Mouse (Mus musculus): ENCODE results near the gene Csgalnact2.

Csgalnact2 gene

DNA sequence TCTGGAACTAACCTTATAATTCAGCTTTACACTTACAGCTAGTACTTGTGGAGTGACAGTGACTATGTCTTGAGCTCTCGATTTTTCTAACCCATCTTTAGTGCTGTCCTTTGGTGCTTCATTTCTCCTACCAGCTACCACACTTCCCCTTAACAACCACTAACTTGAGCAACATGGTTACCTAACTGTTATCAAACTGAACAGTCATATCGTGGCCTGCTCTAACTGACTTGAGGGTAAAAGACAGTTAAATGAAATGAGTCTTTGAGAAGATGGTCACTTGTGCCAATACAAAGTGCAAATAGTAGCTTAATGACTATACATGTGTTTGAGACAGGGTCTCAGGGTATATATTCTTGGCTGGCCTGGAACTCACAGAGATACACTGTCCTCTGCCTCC, 1.8 kb downstream of the Csgalnact2 start:
- DNase-seq (ENCODE audit: low spot score) = no peak

DNA sequence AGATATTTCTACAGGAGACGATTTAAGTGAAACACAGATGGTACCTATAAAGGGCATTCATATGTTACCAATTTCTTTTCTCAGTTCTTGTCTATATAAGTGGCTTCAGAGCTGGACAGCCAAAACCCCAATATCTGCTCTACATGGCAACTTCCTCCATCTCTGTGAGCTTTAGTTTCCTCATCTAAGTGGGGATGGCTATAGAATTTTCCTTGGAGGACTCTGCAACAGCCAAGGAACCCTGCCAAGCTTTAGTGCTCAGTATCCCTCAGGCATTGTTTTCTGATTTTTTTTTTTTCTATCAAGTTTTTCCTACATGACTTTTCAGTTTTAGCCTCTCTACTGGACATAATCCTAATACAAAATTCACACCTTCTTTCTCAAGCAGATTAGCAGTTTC, 4.5 kb downstream of the Csgalnact2 start:
- no peak for DNase-seq (ENCODE audit: low spot score)

DNA sequence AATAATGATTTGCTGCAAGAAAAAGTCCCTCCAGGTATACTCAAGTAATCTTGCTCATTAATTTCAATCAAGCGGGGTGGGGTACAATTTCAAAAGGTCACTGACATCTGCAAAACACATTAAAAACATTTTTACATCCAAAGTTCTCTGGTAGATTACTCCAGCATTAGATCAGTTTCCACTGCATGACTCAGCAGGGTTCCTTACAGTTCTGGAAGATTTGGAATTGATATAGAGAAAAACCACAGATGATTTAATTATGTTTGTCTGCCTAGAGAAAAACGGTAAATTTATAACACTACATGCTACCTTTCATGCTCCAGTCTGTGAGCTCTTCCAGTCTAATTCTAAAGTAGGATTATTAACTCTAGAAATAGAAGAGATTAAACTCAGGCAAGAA, 8.9 kb downstream of the Csgalnact2 start:
- DNase-seq (ENCODE audit: low spot score) = no peak

DNA sequence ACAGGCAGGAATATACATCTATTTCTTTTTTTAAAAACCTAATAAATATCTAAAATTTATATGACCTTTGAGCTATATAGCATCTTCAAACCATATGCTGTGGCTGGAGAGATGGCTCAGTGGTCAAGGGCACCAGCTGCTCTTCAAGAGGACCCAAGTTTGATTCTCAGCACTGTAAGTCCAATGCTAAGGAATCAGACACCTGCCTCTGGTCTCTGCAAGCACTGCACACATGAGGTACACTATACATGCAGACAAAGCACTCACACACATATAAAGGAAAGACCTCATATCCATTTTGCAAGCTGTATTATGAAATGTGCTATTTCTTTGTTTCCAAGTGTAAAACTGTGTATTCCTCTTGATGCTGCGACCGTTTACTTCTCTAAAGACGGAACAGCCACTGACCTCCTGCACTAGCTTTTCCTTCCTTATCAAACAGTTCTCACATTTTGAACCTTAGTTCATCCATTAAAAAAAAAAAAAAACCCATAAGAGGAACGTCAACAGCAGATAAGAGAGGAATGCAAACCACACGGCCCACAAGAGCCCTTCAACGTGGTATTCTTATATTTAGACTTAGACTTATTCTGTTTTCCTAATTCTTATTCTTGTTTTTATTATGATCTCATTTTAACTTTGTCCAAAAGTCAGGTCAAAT, 11.0 kb downstream of the Csgalnact2 start:
- no peak for DNase-seq (ENCODE audit: low spot score)

DNA sequence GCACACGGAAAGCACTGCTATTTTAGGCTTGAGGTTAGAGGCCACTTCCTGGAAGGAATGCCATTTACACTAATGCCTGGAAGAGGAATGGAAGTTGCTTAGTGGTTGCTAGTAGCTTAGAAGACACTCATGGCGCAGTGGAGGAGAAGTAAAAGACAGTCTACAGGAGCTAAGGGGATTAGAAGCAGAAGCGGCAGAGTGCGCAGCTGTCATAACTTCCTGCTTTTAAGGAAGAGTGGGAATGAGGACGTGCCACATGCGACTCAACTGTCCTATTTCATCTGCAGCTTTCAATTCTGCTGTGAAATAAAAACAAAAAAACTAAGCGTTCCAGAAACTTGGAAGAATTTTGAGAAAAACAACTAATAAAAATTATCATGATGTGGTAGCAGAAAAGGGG, 11.7 kb downstream of the Csgalnact2 start:
- DNase-seq (ENCODE audit: low spot score) = no peak

DNA sequence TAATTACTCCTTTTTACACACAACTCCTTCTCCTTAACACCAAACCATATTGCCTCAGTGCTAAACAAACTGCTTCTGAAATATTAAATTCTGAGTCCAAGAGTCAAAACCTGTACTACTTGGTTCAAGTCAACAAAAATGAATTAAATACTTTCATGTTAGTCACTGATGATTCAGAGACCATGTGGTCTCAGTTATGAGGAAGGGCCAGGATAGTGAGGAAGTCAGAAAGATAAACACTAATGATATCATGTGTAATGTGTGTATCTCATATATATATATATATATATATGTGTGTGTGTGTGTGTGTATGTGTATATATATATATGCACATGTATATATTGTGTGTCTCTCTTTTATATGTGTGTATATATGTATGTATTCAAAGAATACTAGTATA, 12.4 kb downstream of the Csgalnact2 start:
- no peak for DNase-seq (ENCODE audit: low spot score)

DNA sequence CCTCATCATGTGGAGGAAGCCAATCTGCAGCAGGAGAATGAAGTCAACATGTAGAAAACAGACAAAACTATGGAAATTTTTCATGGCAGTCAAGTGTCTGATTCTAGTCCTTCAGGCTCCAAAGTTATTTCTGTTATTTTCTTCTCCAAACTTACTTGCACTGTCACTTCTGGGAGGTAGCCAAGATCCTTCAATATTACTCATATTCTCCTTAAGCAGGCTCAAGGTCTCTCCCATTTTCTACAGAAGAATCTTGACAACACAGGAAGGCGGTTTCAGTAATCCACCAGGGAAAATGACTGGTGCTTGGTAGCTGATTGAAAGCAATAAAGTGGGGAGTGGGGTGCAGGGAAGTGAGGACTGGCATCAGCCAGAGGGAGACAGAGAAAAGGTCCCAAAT, 16.2 kb downstream of the Csgalnact2 start:
- DNase-seq (ENCODE audit: low spot score) = no peak

DNA sequence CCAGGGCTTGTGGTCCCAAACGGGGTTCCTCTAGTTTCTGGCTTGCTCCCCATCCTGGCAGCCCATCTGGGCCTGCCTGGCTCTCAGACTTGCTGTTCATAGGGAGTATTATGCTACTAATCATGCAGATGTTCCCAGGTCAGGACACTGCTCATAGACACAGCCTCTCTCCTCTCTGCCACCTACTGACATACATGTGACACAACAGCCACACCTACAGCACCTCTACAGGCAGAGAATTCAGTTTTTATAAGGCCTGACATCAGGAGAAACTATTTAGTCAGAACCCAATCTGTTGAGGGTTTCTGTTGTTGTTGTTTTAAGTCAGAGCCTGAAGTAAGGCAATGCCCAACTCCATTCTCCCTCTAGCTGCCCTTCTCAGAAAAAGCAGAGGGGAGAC, 27.1 kb downstream of the Csgalnact2 start:
- no peak for DNase-seq (ENCODE audit: low spot score)

DNA sequence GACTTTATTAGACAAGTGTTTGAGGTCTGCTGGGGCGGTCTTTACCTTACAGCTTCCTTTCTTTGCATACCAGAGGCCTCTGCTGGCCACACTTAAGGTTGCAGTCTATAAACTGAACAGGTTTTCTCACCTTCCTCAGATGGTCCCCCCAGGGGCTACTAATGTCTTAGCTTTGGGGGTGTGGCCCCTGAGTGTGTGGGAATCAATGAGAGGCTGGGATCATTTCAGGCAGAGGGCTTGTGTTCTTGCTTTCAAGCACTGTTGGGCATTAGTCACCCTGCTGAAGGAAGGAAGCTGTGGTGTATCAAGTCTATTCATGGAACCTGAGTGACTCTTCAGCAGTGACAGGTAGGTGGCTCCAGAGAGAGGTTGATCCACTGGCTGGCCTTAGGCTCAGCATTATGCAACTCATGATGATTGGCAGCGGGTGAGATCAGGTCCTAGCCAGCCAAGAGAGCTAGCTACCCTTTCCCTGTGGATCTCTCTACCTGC, 39.6 kb downstream of the Csgalnact2 start:
- no peak for DNase-seq (ENCODE audit: low spot score)

DNA sequence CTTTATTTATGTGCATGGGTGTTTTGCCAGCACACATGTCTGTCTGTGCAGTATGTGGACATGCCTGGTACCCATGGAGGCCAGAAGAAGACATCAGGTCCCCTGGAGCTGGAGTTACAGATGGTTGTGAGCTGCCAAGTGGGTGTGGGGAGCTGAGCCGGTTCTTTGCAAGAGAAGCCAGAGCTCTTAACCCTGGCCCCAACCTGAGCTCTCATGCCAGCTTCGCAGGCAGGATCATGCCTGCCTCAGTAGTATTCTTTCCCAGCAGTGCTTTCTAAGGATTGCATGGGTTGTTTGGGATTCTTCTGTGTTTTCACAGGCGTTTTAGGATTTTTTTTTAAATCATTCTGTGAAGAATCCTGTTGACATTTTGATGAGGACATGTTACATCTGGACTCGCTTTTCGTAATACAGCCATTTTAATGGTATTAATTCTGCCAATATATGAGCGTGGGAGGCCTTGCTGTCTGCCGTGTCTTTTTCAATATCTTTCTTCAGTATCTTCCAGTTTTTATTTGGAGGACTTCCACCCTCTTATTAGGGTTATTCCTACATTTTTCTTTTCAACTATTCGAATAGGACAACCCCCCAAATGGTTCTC, 41.1 kb downstream of the Csgalnact2 start:
- no peak for DNase-seq (ENCODE audit: low spot score)

DNA sequence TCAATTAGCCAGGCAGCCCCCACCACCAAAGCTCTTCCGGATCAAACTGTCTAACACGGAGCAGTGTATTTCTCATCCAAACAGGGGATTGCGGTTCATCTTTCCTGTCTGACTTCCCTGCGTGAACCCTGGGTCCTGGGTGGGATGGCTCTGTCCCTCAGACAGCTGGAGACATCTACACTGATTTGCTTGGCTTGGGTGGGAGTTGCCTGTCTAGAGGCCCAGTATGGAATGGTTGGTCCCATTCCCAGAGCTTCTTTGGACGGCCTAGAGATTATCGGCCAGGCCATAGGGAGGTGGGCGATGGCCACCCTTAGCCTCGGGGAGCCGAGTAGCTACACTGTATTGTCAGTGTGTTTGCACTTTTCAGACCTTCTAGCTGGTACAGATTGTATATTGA, 48.1 kb downstream of the Csgalnact2 start:
- no peak for DNase-seq (ENCODE audit: low spot score)

DNA sequence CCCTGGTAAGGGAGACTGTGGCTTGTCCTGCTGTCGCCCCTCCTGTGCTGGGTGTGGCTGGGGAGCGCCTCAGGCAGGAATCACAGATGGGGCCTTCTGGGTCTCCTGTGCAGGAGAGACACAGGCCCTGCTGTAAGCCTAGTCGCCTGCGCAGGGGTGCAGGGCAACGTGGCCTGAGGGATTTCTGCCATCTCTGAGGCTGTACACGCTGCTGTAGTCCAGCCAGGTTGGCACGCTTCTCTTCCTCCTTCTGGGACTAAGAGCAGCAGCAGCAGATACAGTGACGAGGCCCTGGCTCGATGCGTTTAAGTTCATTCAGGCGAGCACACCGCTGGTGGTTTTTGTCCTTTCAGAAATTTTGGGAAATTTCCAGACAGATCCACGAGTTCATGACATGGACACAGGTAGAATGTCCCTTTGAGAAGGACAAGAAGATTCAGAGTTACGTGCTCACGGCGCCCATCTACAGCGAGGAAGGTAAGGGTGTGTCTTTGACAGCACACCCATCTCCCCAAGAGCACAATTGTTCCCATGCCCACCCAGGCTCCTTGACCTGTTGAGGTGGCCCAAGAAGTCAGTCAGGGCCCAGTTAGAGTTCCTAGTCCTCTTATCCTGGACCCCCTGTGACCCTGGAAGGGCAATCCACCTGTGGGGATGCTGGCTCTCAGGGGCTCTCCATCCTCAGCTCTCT, 50.0 kb downstream of the Csgalnact2 start:
- no peak for DNase-seq (ENCODE audit: low spot score)

DNA sequence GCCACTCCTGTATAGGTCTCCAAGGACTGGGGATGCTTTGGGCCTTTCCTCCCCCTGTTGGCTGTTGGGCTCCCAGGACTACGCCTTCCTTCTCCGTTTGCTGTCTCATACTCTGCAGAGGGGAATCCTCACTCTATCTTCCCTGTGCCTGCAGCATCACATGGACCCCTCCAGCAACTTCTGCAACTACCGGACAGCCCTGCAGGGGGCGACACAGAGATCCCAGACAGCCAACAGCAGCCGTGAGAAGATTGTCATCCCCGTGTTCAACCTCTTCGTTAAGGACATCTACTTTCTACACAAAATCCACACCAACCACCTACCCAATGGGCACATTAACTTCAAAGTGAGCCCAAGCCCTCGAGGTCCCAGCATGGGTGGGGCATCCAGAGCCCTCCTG, 51.0 kb downstream of the Csgalnact2 start:
- no peak for DNase-seq (ENCODE audit: low spot score)

DNA sequence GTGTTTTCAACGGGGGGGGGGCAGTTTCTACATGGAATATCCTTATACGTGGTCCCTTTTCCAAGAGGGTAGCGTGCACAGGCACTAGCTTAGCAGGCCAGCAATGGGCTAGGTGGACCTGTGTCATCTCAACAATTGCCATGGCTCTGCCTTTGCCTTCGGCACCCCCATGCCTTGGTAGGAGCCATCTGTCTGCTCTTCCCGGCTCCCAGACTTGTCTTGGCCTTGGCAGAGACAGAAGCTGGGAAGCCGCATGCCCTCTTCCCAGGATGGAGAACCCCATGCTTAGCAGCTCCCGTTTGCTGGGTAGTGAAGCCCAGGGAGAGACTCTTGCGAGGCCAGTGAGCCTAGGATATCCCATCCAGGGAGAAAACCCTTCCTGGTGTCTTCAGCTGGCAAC, 54.3 kb downstream of the Csgalnact2 start:
- DNase-seq (ENCODE audit: low spot score) = no peak

DNA sequence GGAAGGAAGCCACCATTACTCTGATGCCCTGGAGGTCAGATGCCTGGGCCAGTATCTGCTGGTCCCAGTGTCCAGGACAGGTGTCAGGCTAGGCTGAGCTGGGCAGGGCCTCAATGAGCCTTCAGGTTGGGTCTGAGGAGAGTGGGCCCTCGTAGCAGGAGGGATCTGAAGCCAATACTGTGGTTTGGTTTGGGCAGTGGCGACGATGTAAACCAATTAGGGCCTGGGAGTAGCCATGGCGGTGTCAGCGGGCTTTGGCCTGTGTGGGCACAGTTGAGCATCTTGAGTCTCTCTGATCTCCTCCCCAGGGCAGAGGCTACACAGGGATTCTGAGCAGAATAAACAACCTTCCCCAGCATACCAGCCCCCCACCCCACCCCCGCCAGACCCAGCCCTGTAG, 55.3 kb downstream of the Csgalnact2 start:
- no peak for DNase-seq (ENCODE audit: low spot score)

DNA sequence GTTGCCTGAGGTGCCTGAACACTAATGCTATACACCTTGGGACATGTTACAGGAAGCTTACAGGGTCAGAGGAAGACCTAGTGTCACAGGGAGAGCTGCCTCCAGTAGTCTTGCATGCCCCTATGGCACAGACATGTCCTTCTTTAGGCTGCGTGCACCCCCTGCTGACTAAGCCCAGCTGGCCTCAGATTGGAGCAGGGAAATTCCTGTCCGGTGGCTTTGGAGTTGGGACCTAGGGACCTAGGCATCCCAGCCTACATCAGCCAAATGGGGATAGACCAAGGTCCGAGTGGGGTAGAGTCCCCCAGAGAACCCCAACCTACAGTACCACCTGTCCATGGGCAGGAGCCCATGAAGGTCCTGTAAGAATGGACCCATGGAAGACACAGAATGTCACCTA, 56.6 kb downstream of the Csgalnact2 start:
- no peak for DNase-seq (ENCODE audit: low spot score)

DNA sequence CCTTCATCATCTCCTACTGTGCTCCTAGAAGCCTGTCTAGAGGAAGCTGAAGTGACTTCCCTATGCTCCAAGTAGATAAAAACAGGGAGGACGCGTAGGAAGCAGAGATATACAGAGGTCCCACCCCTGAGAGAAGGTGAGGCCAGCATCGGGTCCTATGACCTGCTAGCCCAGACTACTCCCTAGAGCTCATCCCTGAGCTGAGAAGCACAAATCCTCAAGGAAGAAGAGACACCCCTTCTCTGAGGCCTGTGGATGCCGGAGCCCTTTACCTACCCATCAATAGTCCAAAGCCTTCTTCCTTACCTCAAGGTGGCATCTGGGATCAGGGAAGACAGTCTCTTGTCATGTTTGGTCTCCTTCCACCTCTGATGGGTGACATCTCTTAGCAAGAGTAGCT, 58.2 kb downstream of the Csgalnact2 start:
- DNase-seq (ENCODE audit: low spot score) = no peak

DNA sequence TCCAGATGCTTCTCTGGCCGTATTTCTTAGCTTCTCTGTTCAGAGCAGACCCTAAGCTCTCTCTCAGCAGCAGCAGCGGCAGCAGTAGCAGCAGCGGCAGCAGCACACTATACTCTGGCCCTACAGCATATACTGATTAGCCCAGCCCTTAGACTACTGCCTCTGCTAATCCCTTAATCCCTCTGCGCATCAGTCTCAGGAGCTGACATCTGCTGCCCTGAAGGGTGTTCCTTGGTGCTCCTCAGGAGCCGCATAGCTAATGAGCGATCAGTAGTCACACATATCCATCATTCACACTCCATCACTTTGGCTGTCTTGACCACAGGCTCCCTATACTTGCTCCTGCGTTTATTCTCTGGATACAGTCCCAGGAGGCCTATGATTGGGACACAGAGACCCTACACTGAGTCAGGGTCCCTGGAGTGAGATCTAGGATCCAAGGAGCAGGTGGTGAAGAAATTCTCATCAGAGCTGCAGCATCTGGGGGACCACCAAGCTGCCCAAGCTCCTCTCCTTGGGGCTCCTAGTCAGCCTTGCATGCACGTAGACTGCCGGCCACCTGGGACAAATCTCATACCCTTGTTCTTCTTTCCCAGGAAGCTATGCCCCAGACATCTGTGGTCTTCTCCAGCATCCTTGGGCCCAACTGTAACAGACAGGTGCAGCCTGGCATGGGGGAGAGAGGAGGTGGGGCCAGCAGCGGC, 59.0 kb downstream of the Csgalnact2 start:
- no peak for DNase-seq (ENCODE audit: low spot score)

DNA sequence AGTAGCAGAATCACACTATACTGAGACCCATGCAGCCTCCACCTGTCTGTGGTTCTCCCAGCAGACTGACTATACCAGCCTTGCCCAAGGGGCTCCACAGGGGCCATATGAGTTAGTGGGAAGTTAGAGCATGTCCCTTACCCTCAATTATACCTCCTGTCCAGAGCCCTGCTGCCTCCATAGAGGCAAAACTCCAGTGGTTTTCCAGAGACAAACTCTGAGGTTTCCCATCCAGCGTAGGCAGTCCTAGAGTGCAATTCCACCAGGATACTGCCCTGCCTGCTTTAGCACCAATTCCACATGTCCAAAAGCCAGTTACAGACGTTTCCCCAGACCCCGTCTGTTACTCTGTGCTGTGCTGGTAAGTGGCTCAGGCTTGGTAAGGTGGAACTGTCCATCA, 59.6 kb downstream of the Csgalnact2 start:
- no peak for DNase-seq (ENCODE audit: low spot score)

DNA sequence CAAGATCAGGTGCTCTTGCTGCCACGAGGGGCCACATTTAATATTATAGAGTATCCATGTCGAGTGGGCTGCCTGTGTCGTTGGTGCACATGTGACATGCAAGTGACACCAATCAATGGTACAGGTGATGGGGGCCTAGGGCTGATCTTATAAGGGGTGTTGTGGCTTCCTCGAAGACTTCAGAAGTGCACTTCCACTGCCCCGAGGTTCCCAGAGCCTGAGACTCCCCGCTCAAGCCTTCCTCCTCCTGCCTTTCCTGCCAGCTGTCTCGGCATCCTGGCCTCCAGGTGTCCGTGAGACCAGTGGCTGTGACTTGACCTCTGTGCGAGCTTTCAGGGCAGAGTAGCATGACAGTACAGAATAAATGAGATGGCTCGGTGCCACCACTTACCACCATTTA, 60.2 kb downstream of the Csgalnact2 start:
- DNase-seq (ENCODE audit: low spot score) = no peak

DNA sequence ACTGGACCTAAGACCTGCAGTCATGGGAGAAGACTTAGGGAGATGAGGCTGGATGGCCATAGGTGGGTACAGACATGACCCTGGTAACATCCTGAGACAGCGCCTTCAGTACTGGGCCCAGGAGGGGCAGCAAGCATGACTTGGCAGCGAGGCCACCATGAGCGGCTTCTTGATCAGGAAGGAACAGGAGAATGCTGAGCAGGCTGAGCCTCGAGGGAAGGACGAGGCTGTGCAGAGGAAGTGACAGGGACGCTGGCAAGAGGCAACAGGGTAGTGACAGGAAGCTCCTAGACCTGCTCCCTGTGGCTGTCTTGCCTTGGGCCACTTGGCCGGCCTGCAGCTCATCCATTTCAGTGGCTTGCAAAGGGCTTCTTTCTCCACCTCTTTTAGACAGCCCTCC, 61.5 kb downstream of the Csgalnact2 start:
- no peak for DNase-seq (ENCODE audit: low spot score)

DNA sequence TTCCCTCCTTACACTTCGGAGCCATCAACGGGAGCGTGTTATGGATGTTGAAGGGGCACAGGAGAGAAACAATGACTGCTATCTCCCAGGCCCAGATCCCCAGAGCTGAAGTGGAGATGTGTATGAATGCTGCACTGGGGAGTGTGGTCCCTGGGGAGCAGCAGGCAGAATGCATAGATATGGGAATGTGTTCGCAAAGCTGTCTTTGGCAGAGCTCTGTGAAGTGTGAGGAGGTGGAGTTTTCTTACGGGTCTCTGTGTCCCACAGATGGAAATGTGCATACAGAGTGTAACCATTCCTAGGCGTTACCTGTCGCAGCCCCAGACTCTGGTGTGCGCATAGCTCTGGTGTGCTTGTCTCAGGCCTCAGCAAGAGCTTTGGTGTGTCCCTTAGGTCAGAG, 62.2 kb downstream of the Csgalnact2 start:
- no peak for DNase-seq (ENCODE audit: low spot score)

DNA sequence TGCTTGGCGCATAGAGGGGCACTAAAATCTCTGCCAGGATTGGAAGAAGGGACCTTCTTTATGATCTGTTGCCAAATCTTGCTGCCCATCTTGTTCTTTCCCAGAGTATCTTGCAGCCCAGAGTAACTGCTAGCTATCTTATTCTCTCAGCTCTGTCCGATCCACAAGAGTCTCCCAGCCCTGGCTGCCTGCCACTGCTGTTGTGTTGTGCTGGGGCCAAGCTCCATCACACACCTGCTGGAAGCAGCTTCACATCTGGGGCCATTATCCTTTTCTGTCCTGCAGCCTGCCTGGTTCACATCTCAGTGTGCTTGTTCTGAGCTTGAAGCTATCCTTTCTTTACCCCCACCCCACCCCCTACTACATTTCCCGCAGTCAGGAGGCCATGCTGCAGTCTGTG, 62.7 kb downstream of the Csgalnact2 start:
- DNase-seq (ENCODE audit: low spot score) = no peak

All from left cerebral cortex, adult 11 months (tissue).